Mouse (Mus musculus): ENCODE measurements at regions not wholly inside any gene's neighbourhood (a gene's known extent, or its start where the extent isn't known, plus 50 kb on each side); places are given as distances from the start of the nearest gene placed in this dataset.
A peak's percentile ranks its signal among the peaks of the same experiment; 100 is the strongest.

DNA sequence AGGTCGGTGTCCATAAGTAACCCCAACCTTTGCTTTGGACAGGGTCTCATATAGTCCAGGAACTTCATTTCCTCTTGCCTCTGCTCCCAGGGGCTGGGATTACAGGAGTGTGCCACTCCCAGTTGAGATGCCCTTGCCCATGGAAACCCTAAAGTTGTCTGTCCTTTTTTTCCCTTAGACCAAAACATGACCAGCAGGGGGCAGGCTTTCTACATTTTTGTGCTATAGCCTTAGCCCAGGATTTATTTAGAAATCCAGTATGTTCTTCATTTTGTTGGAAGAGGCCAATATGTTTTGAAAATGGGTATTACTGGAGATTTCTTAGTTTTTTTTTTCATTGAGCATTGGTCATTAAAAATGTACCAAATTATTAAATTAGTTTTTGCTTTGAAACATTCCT lies 58.6 kb upstream of the Unc93a2 start:
- TF ChIP-seq POLR2A (IDR thresholded peaks at IDR 0.05; ENCODE audit: borderline replicate concordance, extremely low read depth, insufficient read depth, insufficient read length, poor library complexity, severe bottlenecking) (no peak), CTCF (IDR thresholded peaks at IDR 0.05; ENCODE audit: borderline replicate concordance, extremely low read depth, insufficient read depth, insufficient read length) (peak; percentile 53; the same call in 1 of the 2 replicates)
